Mouse (Mus musculus) E14TG2a.4 (cell line): ENCODE results near the gene Slc1a4.

Experiments used
- CTCF ChIP-seq: conservative IDR thresholded peaks from 2 replicates; pipeline ENCODE4 v1.5.1; 2014; ENCODE audit warnings: low read length
- NANOG ChIP-seq: IDR thresholded peaks from 2 replicates; pipeline ENCODE4 v1.6.1; 2014; ENCODE audit warnings: borderline replicate concordance, low read length, mixed read lengths
- POU5F1 ChIP-seq: IDR thresholded peaks from 2 replicates; pipeline ENCODE4 v1.6.1; 2014; ENCODE audit warnings: low read length, borderline replicate concordance

- TF ChIP-seq CTCF (no peak), NANOG (no peak), POU5F1 (no peak)
Measured at GRCm38 (mm10) chr11:20313576-20313975, 18.9 kb downstream of the Slc1a4 start.
